In the genomic region with DNA sequence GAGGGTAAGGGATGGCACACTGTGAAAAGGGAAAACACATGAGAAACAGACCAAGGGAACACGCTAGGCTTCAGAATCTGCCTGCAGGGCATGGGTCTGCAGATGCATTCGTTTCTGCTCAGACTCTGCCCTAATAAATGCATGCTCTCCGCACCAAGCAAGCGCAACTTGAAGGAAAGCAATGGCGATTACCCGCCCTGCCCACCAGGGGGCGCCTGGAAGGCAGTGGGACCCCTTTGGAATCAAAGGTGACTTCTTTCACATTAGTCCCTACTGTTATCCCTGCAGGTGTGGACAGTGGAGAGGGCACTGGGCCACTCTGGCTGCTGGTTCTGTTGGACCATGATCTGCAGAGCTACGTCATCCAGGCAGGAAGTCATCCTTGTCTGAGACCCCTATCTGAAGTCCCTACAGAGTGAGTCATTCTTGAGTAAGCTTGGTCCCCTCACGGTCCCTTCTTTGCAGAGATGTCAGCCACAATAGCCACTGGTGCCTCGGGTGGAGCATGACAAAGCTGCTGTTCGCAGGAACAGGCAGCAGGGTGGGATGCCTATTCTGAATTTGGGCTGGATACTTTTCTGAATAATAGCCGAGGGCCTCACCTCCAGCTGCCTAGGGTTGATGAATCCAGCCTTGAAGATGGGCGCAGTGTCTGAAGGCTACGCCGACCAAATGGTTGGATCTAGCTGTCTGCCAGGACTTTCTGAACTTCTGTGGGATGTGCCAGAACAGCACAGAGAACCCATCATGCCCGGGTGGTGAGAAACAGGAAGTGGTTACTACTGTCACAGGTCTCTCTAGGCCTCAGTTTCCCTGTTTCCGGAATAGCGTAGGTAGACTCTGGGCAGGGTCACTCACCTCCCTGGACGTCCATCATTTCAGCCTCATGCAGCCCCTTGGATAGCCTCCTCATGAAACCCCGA, we compare ENCODE assay signal across 8 mouse cellular contexts. TPM values are rescaled to one million over a fixed set of nuclear protein-coding genes. Genes with fewer than 3 reads are reported as not detected.
DNase-seq lines count a peak whose midpoint lies in the region; ATAC-seq and TF ChIP-seq lines count a peak whose summit lies in the region.

No protein-coding gene starts in this region.

- H3K27ac ChIP-seq in hindbrain, embryonic 10.5 days: 0 out of 2 replicates have a peak overlapping the region, but pooled peaks have one; percentile 35
- H3K27ac ChIP-seq in hindbrain, embryonic 13.5 days: no peak overlapping the region
- no peak overlapping the region for H3K27ac ChIP-seq in liver, embryonic 14.5 days

- H3K27me3 ChIP-seq in hindbrain, embryonic 10.5 days (ENCODE audit: insufficient read depth, poor library complexity, severe bottlenecking): no peaks in the 10 kb centered on the region
- no peaks in the 10 kb centered on the region for H3K27me3 ChIP-seq in hindbrain, embryonic 13.5 days
- H3K27me3 ChIP-seq in E14TG2a.4 (ENCODE audit: insufficient read depth, low read length): no peaks in the 10 kb centered on the region
- H3K27me3 ChIP-seq in liver, embryonic 14.5 days (ENCODE audit: control insufficient read depth, insufficient read depth, low read length): no peaks in the 10 kb centered on the region

- DNase-seq in hindbrain, embryonic 10.5 days (ENCODE audit: low spot score): peak; percentile 77
- peak; percentile 32 for DNase-seq in c-Kit-positive CD71-positive TER-119-positive erythroid progenitor cells, embryonic 14.5 days (ENCODE audit: low spot score)
- peak; percentile 70 to 80 for DNase-seq in heart, postnatal 14 days
- no peak for DNase-seq in liver, embryonic 14.5 days (ENCODE audit: low read depth in 3 of 3, low spot score in 3 of 3)
- DNase-seq in spleen, postnatal 10 days (ENCODE audit: low spot score in 2 of 2): peak; percentile 52 to 74

- no peak overlapping the region for H3K4me2 ChIP-seq in hindbrain, embryonic 13.5 days
- H3K4me2 ChIP-seq in liver, embryonic 14.5 days (ENCODE audit: low read depth): no peak overlapping the region

- no peaks in the 10 kb centered on the region for H3K9me3 ChIP-seq in hindbrain, embryonic 10.5 days
- no peaks in the 10 kb centered on the region for H3K9me3 ChIP-seq in hindbrain, embryonic 13.5 days
- H3K9me3 ChIP-seq in E14TG2a.4 (ENCODE audit: low read length): no peaks in the 10 kb centered on the region
- H3K9me3 ChIP-seq in liver, embryonic 14.5 days (ENCODE audit: control insufficient read depth, low read length): no peaks in the 10 kb centered on the region

- intact Hi-C loops in heart, postnatal 14 days (cut with DNase I): no loop called here

- no peak for TF ChIP-seq EP300 in liver, embryonic 14.5 days (IDR thresholded peaks at IDR 0.05; ENCODE audit: low read depth)

- TF ChIP-seq CTCF in E14TG2a.4 (conservative IDR thresholded peaks at IDR 0.05; ENCODE audit: low read length): peak; percentile 98
- peak; percentile 96 for TF ChIP-seq CTCF in liver, embryonic 14.5 days (IDR thresholded peaks at IDR 0.05; ENCODE audit: low read depth)

- H3K4me1 ChIP-seq in hindbrain, embryonic 10.5 days (replicated peaks): peaks cover 38% of the 10 kb centered on the region
- H3K4me1 ChIP-seq in hindbrain, embryonic 13.5 days (replicated peaks): peaks cover 28% of the 10 kb centered on the region
- H3K4me1 ChIP-seq in E14TG2a.4 (replicated peaks; ENCODE audit: low read depth, low read length): peaks cover 31% of the 10 kb centered on the region
- H3K4me1 ChIP-seq in liver, embryonic 14.5 days (replicated peaks; ENCODE audit: control insufficient read depth in 2 of 2, insufficient read depth in 2 of 2, low read length in 1 of 2): peaks cover 0 to 10% of the 10 kb centered on the region in 2 experiments; a peak in 2 of 4 replicates

- 52% methylated on average over 20 of the region's 20 CpGs for WGBS in hindbrain, embryonic 10.5 days
- WGBS in hindbrain, embryonic 13.5 days: 57% methylated on average over 20 of the region's 20 CpGs
- WGBS in liver, embryonic 14.5 days (ENCODE audit: insufficient replicate concordance): 30% methylated on average over 20 of the region's 20 CpGs

- H3K9ac ChIP-seq in hindbrain, embryonic 13.5 days: no peak overlapping the region
- no peak overlapping the region for H3K9ac ChIP-seq in liver, embryonic 14.5 days (replicated peaks)

- H3K4me3 ChIP-seq in hindbrain, embryonic 10.5 days: no peak overlapping the region
- H3K4me3 ChIP-seq in hindbrain, embryonic 13.5 days: no peak overlapping the region
- no peak overlapping the region for H3K4me3 ChIP-seq in E14TG2a.4 (replicated peaks; ENCODE audit: low read length)
- H3K4me3 ChIP-seq in liver, embryonic 14.5 days (ENCODE audit: insufficient read depth in 1 of 2, low read depth in 2 of 2, low read length in 2 of 2): no peak overlapping the region

- no peak for ATAC-seq in hindbrain, embryonic 13.5 days (ENCODE audit: low FRiP score)
- no peak for ATAC-seq in liver, embryonic 14.5 days (ENCODE audit: insufficient read depth)
- ATAC-seq in frontal cortex, adult (ENCODE audit: low TSS enrichment): no peak

- H3K36me3 ChIP-seq in hindbrain, embryonic 10.5 days: no peaks in the 10 kb centered on the region
- no peaks in the 10 kb centered on the region for H3K36me3 ChIP-seq in hindbrain, embryonic 13.5 days
- peaks cover 32% of the 10 kb centered on the region for H3K36me3 ChIP-seq in E14TG2a.4 (ENCODE audit: insufficient read depth, low read length)
- no peaks in the 10 kb centered on the region for H3K36me3 ChIP-seq in liver, embryonic 14.5 days (replicated peaks; ENCODE audit: control insufficient read depth, insufficient read depth, low read depth)

RNA-seq across cellular contexts. Expression of a gene that starts 32.5 kb away (rescaled TPM):
- polyA plus RNA-seq in hindbrain, embryonic 10.5 days (2016; fragmentation: Nextera tagmentation; extraction: Ambion mirVana): 47.3 and 55.7 TPM in 2 replicates
- 28.0 and 32.0 TPM in 2 replicates for polyA plus RNA-seq in hindbrain, embryonic 13.5 days (2015; fragmentation: Nextera tagmentation; extraction: Ambion mirVana)
- 100 to 1,000 TPM; 238 to 261 TPM for total RNA-seq in heart, postnatal 14 days (2021)
- 42.5 and 44.2 TPM in 2 replicates for polyA plus RNA-seq in liver, embryonic 14.5 days (2012; rRNA removed)
- 28.8 and 35.7 TPM in 2 replicates for polyA plus RNA-seq in liver, embryonic 14.5 days (2014; fragmentation: Nextera tagmentation; extraction: Ambion mirVana)

RNA-seq across cellular contexts. Expression of a gene that starts 42.4 kb away (rescaled TPM):
- polyA plus RNA-seq in hindbrain, embryonic 10.5 days (2016; fragmentation: Nextera tagmentation; extraction: Ambion mirVana): 8.5 and 10.5 TPM in 2 replicates
- 11.9 and 12.2 TPM in 2 replicates for polyA plus RNA-seq in hindbrain, embryonic 13.5 days (2015; fragmentation: Nextera tagmentation; extraction: Ambion mirVana)
- total RNA-seq in heart, postnatal 14 days (2021): 10 to 100 TPM; 47.6 to 48.3 TPM
- polyA plus RNA-seq in liver, embryonic 14.5 days (2012; rRNA removed): 5.1 and 5.7 TPM in 2 replicates
- 5.7 and 6.6 TPM in 2 replicates for polyA plus RNA-seq in liver, embryonic 14.5 days (2014; fragmentation: Nextera tagmentation; extraction: Ambion mirVana)

Comparison
In these comparisons a context has a peak if more than half of its experiments do, and no peak if none do; other contexts are left out.
1. DNase-seq: peak in hindbrain, embryonic 10.5 days (single experiment), c-Kit-positive CD71-positive TER-119-positive erythroid progenitor cells, embryonic 14.5 days (single experiment), heart, postnatal 14 days (2 of 2) and spleen, postnatal 10 days (2 of 2); none in liver, embryonic 14.5 days (0 of 3).